Mouse (Mus musculus) ovary, adult 18-20 months (tissue): ENCODE results near the gene Man1a2.

Experiments used
- DNase-seq: peaks from one replicate; pipeline ENCODE4 v3.0.0; 2022; ENCODE audit warnings: low spot score, mixed read lengths

The Man1a2 gene

DNA sequence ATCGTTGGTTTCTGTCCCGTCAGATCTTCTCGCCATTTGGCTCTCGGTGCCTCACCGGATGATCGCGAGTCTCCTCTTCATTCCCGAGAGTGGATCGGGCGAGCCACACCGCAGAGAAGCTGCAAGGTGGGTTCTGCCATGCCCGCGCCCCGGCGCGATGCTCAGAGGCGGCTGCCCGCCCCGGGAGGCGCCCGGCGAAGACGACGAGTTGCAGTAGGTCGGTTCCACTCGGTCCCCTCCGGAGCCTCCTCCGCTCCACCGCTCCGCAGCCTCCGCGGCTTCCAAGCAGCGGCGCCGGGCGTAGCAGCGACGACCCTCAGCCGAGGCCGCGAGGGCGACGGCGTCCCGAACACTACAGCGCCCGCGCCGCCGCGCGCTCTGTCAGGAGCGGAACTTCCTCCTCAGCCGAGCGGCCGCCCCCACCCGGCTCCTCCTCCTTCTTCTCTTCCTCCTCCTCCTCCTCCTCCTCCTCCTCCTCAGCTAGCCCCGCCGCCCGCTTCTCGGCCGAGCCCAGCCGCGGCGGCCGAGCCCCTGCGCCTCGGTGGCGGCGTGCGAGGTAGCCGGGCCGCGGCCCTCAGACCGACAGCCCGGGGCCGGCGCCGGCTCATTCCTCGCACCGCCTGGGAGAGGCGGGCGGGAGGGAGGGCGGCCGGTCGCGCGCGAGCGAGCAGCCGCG lies at the start of gene Man1a2:
Gene Man1a2 (minus strand): TSS at position 417 of the 676 bp plus-strand sequence.
- DNase-seq, result peak; percentile 83

- no peak for DNase-seq
Measured at GRCm38 (mm10) chr3:100734482-100735154, 49.3 kb upstream of the Man1a2 start.

DNA sequence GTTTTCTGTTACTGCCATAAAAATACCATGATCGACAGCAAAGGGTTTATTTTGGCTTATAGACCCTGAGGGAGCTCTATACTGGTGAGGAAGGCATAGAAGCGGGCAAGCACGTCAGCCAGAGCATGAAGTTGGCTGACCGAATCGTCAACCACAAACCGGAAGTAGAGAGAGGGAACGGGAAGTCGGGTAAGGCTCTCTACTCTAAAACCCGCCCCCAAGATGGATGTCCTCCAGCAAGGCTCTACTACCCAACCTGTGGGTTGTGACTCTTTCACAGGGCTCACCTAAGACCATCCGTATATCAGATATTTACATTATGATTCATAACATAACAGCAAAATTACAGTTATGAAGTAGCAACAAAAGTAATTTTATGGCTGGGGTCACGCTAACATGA lies 46.6 kb upstream of the Man1a2 start:
- no peak for DNase-seq

DNA sequence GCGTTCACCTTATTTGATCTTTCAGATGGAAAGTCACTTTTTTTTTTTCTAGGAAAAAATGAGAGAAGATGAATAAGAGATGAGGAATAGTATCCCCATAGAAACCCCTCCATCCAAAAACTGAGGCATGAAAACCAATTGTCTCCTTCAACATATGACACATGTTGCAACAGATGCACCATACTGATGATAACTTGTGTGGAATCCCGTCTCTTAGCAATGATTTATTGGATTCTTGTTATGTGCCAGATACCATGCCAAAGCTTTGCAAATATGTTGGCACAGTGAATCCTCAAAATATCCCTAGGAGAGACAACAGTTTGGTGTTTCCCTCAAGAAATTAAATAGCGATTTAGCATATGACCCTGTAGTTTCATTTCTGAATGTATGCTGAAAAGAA lies 46.0 kb upstream of the Man1a2 start:
- no peak for DNase-seq

- no peak for DNase-seq
Measured at GRCm38 (mm10) chr3:100728008-100728712, 42.9 kb upstream of the Man1a2 start.

GRCm38 (mm10) chr3:100725960-100726674 lies 40.8 kb upstream of the Man1a2 start:
- no peak for DNase-seq

- no peak for DNase-seq
Measured at GRCm38 (mm10) chr3:100720786-100721300, 35.5 kb upstream of the Man1a2 start.

DNA sequence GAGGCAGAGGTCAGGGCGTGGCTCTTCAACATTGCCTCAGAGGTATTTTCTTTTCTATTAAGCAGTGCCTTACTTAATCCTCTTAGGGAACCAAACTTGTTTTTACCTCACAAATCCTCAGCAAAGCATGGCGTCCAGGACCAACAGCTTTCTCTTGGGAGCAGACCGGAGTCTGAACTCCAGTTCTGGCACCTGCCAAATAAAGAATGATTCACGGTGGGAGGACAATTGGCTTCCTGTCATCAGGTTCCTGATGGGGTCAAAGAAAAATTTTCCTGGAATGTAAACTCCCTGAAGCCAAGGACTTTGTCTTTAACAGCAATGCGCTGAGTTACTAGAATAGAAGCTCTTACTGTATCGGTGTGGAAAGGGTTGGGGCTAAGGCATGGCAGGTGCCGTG lies 30.9 kb upstream of the Man1a2 start:
- no peak for DNase-seq

DNA sequence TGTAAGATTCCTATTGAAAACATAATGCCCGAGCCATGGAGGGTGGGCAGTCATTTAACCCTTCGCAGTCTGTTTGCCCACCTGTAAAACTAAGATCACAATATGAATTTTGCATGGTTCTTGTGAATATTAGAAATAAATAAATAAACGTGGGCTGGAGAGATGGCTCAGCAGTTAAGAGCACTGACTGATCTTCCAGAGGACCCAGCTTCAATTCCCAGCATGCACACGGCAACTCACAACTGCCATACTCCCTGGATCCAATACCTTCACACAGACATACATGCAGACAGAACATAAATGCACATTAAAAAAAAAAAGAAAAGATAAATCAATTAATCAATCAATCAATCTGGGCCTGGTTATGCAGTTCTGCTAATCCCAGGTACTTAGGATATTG lies 30.1 kb upstream of the Man1a2 start:
- no peak for DNase-seq

GRCm38 (mm10) chr3:100713142-100714005 lies 28.1 kb upstream of the Man1a2 start:
- DNase-seq, result no peak

DNA sequence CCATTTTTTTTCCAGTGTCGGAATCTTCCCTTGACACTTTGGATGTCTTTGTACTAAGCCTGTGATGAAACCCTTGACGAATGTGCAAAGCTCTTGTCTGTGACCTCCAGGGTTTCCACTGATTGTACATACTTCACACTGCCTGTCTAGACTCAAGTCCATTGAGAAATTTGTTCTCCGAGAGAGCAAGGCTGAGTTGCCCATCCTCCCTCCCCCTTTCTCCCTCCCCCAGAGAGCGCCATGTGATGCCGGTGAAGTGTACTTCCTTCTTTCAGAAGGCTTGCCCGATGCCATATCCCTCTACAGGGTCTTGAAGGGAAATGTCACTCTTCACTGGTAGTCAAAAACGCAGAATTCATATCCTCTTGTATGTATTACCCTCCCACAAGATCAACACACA lies 26.8 kb upstream of the Man1a2 start:
- no peak for DNase-seq

GRCm38 (mm10) chr3:100711486-100711885 lies 26.2 kb upstream of the Man1a2 start:
- DNase-seq, result no peak

DNA sequence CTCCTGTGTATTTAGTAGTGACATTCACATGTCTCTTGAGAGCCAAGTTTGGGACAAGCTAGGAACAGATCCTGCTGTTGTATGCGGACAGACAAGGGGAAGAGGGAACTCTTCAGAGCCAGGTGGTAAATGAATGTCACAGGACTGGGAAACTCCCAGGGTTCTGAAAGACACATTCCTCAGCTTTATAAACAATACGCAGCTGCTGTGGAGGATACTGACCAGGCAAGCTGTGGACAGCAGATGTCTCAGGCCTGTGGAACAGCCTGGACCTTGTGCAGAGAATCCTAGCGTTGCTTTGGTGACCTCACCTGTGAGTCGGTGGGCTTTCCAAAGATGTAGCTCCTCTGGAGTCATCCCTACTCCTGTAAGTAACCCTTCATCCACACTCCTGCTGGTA lies 21.8 kb upstream of the Man1a2 start:
- no peak for DNase-seq

DNA sequence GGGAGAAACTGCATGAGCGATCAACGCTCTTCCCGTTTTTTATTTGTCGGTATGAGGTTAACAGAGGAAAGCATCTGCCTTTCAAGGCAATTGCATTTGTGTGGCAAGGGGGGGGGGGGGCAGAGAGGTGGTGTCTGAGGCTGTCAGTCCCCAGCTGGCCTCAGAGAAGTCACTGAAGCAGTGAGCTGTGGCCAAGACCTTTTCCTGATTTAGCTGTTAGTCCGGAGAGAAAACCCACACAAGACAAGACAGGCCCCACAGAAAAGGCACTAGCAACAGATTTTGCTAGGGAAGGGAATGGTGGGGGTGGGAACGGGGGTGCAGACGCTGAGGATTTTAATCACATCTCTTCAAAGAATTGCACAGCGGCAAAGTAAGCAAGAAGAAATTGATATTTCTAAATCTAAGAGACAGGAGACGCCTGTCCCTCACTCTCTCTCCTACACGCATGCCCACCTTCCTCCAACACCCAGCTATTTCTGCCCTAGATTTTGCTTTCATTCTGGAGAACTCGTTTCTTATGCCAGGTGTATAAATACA lies 19.9 kb upstream of the Man1a2 start:
- DNase-seq, result no peak

DNA sequence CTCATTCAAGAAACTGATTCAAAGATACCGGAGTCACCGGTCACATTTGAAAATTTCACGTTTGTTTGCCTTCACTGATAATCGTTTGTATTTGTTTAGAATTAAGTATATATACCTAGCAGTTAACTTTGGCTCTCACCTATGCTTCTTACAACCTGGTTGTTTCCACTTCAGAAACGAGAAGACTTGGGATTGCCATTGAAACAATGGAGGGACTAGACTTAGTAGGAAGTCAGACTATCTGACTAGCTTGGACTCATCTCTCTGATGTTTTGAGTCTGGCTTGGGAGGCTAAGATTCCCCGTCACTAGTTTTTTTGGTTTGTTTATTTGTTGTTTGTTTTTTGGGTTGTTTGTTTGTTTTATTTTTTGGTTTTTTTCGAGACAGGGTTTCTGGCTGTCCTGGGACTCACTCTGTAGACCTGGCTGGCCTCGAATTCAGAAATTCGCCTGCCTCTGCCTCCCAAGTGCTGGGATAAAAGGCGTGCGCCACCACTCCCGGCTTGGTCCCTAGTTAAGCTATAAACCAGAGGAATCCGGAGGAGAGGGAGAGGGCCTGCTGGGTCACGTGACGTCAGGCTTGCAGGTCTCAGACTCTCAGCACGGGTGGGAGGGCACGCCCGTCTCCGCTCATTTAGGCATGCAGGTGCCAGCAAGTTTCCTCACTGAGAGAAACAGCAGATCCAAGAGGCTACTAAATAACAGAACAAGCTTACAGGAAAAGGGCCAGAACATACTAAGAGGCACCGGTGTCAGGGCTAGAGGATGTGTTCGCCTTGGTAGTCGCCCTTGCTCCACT lies 18.7 kb upstream of the Man1a2 start:
- DNase-seq, result no peak

DNA sequence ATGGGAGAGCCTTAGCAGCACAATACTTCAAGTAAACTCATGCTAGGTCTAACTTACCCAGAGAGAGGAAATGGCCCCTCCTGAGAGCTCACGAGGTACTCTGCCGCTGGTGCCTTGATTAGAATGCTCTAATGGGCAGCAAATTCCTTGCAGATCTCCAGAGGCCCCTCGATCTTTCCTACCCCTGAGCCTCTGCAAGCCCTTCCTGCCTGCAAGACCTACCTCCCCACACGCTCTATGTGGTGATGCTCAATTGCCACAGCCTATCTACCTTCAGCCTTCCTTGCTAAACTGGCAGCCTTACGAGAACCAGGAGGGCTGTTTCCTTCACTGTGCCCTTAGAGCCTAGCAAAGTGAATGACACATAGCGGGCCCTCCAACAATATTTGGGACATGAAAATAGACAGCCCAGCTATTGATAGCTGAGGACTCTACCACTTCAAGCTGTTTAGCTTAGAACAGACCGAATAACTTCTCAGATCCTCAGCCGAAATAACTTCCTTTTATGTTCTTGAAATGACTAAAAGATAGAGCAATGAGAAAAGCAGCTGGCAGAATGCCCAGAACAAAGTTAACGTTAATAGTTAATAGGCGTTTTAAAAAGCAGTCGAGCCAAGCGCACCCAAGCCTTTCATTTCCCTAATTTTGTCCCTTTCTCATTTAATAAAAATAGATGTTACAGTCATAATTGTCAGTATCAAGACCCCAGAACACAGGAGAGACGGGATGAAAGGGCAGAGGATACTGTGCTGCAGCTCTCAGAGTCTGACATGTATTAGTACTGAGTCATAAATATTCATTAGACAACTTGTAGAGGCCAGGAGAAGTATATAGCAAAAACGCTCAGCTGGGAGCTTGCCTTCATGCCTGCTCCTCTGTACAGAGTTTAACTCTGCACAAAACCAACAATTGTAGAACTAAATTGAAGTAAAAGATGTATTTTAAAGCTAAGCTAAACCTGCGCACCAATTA lies 17.9 kb upstream of the Man1a2 start:
- no peak for DNase-seq

DNA sequence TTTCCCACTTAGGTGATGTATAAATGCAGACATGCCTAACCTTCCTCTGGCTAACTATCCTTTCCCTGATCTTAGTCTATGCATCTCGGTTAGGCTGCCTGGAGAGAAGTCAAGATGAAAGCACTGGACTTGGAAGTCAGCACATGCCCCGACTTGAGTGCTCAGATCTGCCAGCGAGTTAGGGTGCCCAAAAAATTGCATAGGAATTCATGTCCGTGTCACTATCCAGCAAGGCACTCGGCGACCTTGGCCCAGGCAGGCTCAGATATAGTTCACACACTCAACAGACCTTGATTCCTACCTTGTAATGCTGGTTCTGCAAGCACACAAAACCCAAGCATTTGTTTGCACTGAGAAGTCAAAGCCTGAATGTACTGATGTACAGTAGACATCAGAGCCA lies 3.4 kb upstream of the Man1a2 start:
- no peak for DNase-seq

GRCm38 (mm10) chr3:100686756-100687155 lies 1.5 kb upstream of the Man1a2 start:
- no peak for DNase-seq

DNA sequence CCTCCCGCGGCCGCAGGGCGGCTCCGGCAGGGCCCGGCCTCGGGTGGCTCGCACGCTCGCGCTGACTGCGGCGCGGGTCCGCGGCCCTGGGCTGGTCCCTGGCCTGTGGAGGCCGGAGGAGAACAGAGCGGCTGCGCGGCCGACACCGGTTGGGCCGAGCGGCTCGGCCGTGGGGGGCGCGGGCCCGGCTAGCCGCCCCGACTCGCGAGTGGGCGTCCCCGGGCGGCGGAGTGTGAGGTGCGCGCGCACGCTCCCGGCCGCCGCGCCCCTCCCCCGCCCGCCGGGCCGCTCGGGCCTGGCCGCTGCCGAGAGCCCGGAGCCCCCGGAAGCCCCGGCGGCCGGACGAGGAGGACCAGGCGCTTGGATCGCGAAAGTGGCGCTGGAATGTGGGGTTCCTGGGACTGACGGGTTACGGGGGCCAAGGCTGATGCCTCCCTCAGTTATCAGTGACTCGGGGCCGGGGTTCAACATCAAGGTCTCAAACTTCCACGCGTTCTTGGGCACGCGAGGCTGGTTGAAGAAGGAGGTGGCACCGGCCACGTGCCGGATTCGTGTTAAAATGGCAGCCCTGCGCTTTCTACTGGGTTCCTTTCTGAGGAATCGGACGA lies 564 bp upstream of the Man1a2 start:
- DNase-seq, result peak; percentile 38
